Mouse (Mus musculus) liver, embryonic 14.5 days (tissue): ENCODE measurements around the gene Aldh1a1. TPM values are rescaled to one million over a fixed set of nuclear protein-coding genes. Genes with fewer than 3 reads are reported as not detected.

Experiments used
- ATAC-seq: fragments of 200-750 bp; cut with Nextera tagmentation; 2 replicates; pipeline ENCODE4 v1.8.0; 2017; ENCODE audit warnings: moderate number of reproducible peaks, mild to moderate bottlenecking, moderate library complexity; ENCODE audit not compliant: insufficient read depth
- DNase-seq, 3 experiments: peaks; one replicate each; pipeline ENCODE4 v3.0.0-alpha.2; 2012 to 2013; ENCODE audit warnings: low read depth in 3 of 3, low spot score in 3 of 3
- H3K27ac ChIP-seq: fragments of 300-500 bp; sonication (generic); 2 replicates; pipeline ENCODE4 v1.5.1; 2014; ENCODE audit warnings: moderate library complexity, mild to moderate bottlenecking, control low read depth, inconsistent platforms
- H3K27me3 ChIP-seq: fragments of 300-500 bp; sonication (generic); 2 replicates; pipeline ENCODE4 v1.6.1; 2014; ENCODE audit warnings: mild to moderate bottlenecking, low read length, moderate library complexity; ENCODE audit not compliant: control insufficient read depth, insufficient read depth
- H3K36me3 ChIP-seq: fragments of 300-500 bp; sonication (generic); replicated peaks from 2 replicates; pipeline ENCODE4 v1.6.1; 2014; ENCODE audit warnings: low read depth; ENCODE audit not compliant: control insufficient read depth, insufficient read depth
- H3K4me1 ChIP-seq, 2 experiments: fragments of 200-500 bp in 1 of 2; fragments of 300-500 bp in 1 of 2; sonication (generic) in 1 of 2; replicated peaks; 2 replicates each; pipeline ENCODE4 v1.6.1; 2012 to 2014; ENCODE audit warnings: antibody characterized with exemption in 1 of 2, inconsistent platforms in 1 of 2, low read length in 1 of 2; ENCODE audit not compliant: control insufficient read depth in 2 of 2, insufficient read depth in 2 of 2
- H3K4me2 ChIP-seq: fragments of 300-500 bp; sonication (generic); 2 replicates; pipeline ENCODE4 v1.6.1; 2014; ENCODE audit warnings: low read depth, mild to moderate bottlenecking, control low read depth, moderate library complexity
- H3K4me3 ChIP-seq, 2 experiments: fragments of 200-500 bp in 1 of 2; fragments of 300-500 bp in 1 of 2; sonication (generic) in 1 of 2; 2 replicates each; pipeline ENCODE4 v1.5.1; 2012 to 2014; ENCODE audit warnings: low read depth in 2 of 2, low read length in 2 of 2, mild to moderate bottlenecking in 2 of 2, control low read depth in 1 of 2, inconsistent platforms in 1 of 2, moderate library complexity in 1 of 2; ENCODE audit not compliant: insufficient read depth in 1 of 2
- H3K9ac ChIP-seq: fragments of 300-500 bp; sonication (generic); replicated peaks from 2 replicates; pipeline ENCODE4 v1.6.1; 2014; ENCODE audit warnings: mild to moderate bottlenecking, control low read depth, moderate library complexity
- H3K9me3 ChIP-seq: fragments of 300-500 bp; sonication (generic); 2 replicates; pipeline ENCODE4 v1.6.1; 2016; ENCODE audit warnings: low read length, mixed read lengths; ENCODE audit not compliant: control insufficient read depth
- CTCF ChIP-seq: IDR thresholded peaks from 2 replicates; pipeline ENCODE4 v1.5.1; 2016; ENCODE audit warnings: antibody characterized with exemption, low read depth, control low read depth
- EP300 ChIP-seq: IDR thresholded peaks from 2 replicates; pipeline ENCODE4 v1.6.1; 2016; ENCODE audit warnings: antibody characterized with exemption, low read depth
- WGBS: fragments of 180-500 bp; shearing (Covaris S2); extraction: QIAGEN DNeasy Blood & Tissue Kit; methylation state at CpG from one replicate; pipeline ENCODE4 v1.1.7; 2014; ENCODE audit not compliant: insufficient replicate concordance; 5-methylcytosine and 5-hydroxymethylcytosine counted together
- polyA plus RNA-seq, 2 experiments: library from polyadenylated mRNA; depleted of rRNA in 1 of 2; stranded (reverse) in 1 of 2; unstranded in 1 of 2; fragments of >200 nt; fragmentation: Nextera tagmentation in 1 of 2; extraction: Ambion mirVana in 1 of 2; gene quantifications; 2 replicates each; pipeline versions ENCODE4 v1.2.1 to v1.2.3; 2012 to 2014

Aldh1a1 gene
- polyA plus RNA-seq, 2 experiments, result 0.61 to 0.94 TPM

- H3K27me3 ChIP-seq, result no peaks in the 10 kb centered on the region
- TF ChIP-seq EP300 (no peak), CTCF (no peak)
- H3K27ac ChIP-seq, result no peak overlapping the region
- H3K4me1 ChIP-seq, result no peaks in the 10 kb centered on the region
- H3K4me2 ChIP-seq, result no peak overlapping the region
- DNase-seq (no peak), ATAC-seq (no peak)
- H3K9ac ChIP-seq, result no peak overlapping the region
- no peaks in the 10 kb centered on the region for H3K9me3 ChIP-seq
- H3K36me3 ChIP-seq, result no peaks in the 10 kb centered on the region
- WGBS, result 68% methylated on average over 1 of the region's 1 CpGs
- H3K4me3 ChIP-seq, result no peak overlapping the region
These were observed 56.9 kb downstream of the Aldh1a1 start for GRCm38 (mm10) chr19:20549409-20549808.

GRCm38 (mm10) chr19:20555365-20555764 is 62.9 kb downstream of the Aldh1a1 start:
- no peaks in the 10 kb centered on the region for H3K36me3 ChIP-seq
- H3K9me3 ChIP-seq, result no peaks in the 10 kb centered on the region
- DNase-seq (no peak), ATAC-seq (no peak)
- no peak overlapping the region for H3K4me3 ChIP-seq
- no peaks in the 10 kb centered on the region for H3K27me3 ChIP-seq
- H3K4me1 ChIP-seq, result peaks cover 4 to 8% of the 10 kb centered on the region in 2 experiments; a peak in 3 of 4 replicates
- H3K4me2 ChIP-seq, result no peak overlapping the region
- no peak overlapping the region for H3K27ac ChIP-seq
- no peak overlapping the region for H3K9ac ChIP-seq
- TF ChIP-seq CTCF (no peak), EP300 (no peak)
- 61% methylated on average over 1 of the region's 1 CpGs for WGBS

GRCm38 (mm10) chr19:20557211-20557610 is 64.7 kb downstream of the Aldh1a1 start:
- WGBS, result 65% methylated on average over 4 of the region's 4 CpGs
- no peak for ATAC-seq

GRCm38 (mm10) chr19:20558069-20558468 is 65.6 kb downstream of the Aldh1a1 start:
- TF ChIP-seq CTCF, result no peak
- Histone ChIP-seq H3K27ac (no peak overlapping the region), H3K9ac (no peak overlapping the region), H3K9me3 (no peaks in the 10 kb centered on the region), H3K4me1 (peaks cover 4 to 8% of the 10 kb centered on the region in 2 experiments; a peak in 3 of 4 replicates), H3K4me3 (no peak overlapping the region), H3K36me3 (no peaks in the 10 kb centered on the region), H3K27me3 (no peaks in the 10 kb centered on the region), H3K4me2 (no peak overlapping the region)
- DNase-seq (no peak), ATAC-seq (no peak)
- WGBS, result 72% methylated on average over 3 of the region's 3 CpGs

More at GRCm38 (mm10) chr19:20557211-20557610, 64.7 kb downstream of the Aldh1a1 start:
- Histone ChIP-seq H3K36me3 (no peaks in the 10 kb centered on the region), H3K9me3 (no peaks in the 10 kb centered on the region), H3K4me2 (no peak overlapping the region), H3K27me3 (no peaks in the 10 kb centered on the region), H3K27ac (no peak overlapping the region), H3K4me1 (peaks cover 4 to 8% of the 10 kb centered on the region in 2 experiments; a peak in 3 of 4 replicates), H3K9ac (no peak overlapping the region), H3K4me3 (no peak overlapping the region)
- DNase-seq, result no peak
- TF ChIP-seq EP300 (no peak), CTCF (no peak)

GRCm38 (mm10) chr19:20558544-20558943 is 66.0 kb downstream of the Aldh1a1 start:
- peak; percentile 43; the same call in 1 of the 2 replicates for ATAC-seq
- TF ChIP-seq EP300 (no peak), CTCF (no peak)
- no peak overlapping the region for H3K27ac ChIP-seq

More at GRCm38 (mm10) chr19:20558544-20558943, 66.0 kb downstream of the Aldh1a1 start:
- DNase-seq, result no peak
- Histone ChIP-seq H3K4me3 (no peak overlapping the region), H3K9ac (no peak overlapping the region), H3K4me2 (no peak overlapping the region), H3K9me3 (no peaks in the 10 kb centered on the region), H3K27me3 (no peaks in the 10 kb centered on the region), H3K36me3 (no peaks in the 10 kb centered on the region), H3K4me1 (peaks cover 4 to 8% of the 10 kb centered on the region in 2 experiments; a peak in 3 of 4 replicates)
